Mouse (Mus musculus) heart, postnatal 0 days (tissue): ENCODE data around the gene Crlf2.

Experiments
- CTCF ChIP-seq: IDR thresholded peaks from 2 replicates; pipeline ENCODE4 v1.5.1; 2016; ENCODE audit warnings: antibody characterized with exemption, control low read depth, low read depth
- EP300 ChIP-seq: IDR thresholded peaks from 2 replicates; pipeline ENCODE4 v1.6.1; 2016; ENCODE audit warnings: antibody characterized with exemption, low read depth

DNA sequence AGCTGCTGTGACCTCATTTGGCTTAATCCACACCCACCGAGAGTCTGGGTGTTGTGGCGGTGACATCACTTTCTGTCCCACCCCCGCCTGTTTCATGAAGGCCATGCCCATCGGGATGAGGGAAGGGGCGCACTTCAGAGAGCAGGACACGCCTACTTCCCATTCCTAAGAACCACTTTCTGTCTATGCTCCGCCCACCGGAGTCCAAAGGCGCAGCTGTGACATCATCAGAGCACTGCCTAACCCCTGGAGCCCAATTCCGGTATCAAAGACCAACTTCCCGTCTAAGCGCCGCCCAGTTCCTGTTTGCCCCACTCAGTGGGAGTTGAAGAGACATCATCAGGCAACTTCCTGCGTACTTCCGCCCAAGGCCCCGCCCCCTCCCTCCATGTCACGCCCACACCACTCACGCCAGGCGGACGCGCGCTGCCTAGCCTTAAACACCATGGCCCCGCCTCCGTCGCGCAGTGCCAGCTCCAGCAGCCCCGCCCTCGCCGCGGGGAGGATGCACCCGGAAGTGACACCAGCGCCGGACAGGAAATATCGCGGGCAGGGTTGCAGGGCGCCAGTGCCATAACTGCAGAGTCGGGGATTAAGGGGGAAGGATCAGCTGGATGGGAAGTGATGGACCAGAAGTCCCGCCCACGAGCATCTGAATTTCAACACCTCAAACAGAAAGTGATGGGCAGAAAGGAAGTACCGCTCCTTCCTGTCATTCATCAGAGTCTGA, 2.0 kb downstream of the Crlf2 start:
- TF ChIP-seq CTCF, result no peak
- TF ChIP-seq EP300, result peak; percentile 32; the same call in 1 of the 2 replicates
